Mouse (Mus musculus): ENCODE results near the gene Acbd3. TPM values are rescaled to one million over a fixed set of nuclear protein-coding genes. Genes with fewer than 3 reads are reported as not detected.
A peak's percentile ranks its signal among the peaks of the same experiment; 100 is the strongest.

The Acbd3 gene
- 10 to 100 TPM; 31.8 to 32.2 TPM for total RNA-seq (2021)

- intact Hi-C loops (cut with DNase I): no loop called here
- DNase-seq (ENCODE audit: extremely low spot score in 1 of 2, low spot score in 2 of 2): peak; percentile 88 to 95
Measured at GRCm38 (mm10) chr1:180725704-180726179, at the start of gene Acbd3. Gene Acbd3, plus strand, starts transcription at chr1:180726043.

DNA sequence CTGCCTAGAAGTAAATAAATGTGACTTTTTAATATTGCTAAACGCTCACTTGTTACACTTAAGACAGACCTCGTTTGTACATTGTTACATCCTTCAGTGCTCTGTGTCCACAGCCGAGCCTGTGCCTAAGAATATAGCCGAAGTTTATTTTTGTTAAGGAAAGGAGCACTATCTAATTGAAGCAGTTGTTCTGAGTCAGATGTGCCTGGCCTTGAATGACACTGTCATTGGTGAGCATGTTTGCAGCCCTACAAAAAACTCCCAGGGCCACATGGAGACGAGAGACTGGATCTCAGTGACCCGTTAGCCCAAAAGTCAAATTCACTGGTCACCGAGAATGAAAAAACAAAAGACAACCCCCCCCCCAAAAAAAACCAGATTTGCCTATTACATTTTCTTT, 34.6 kb upstream of the Acbd3 start:
- intact Hi-C loops (cut with DNase I): no loop called here
- no peak for DNase-seq (ENCODE audit: extremely low spot score in 1 of 2, low spot score in 2 of 2)

- peak in 1 of 2 experiments; percentile 34 for DNase-seq (ENCODE audit: extremely low spot score in 1 of 2, low spot score in 2 of 2)
Measured at GRCm38 (mm10) chr1:180696626-180697352, 29.1 kb upstream of the Acbd3 start, which contains the start of gene Mixl1. Gene Mixl1, minus strand, starts transcription at chr1:180697034.

DNA sequence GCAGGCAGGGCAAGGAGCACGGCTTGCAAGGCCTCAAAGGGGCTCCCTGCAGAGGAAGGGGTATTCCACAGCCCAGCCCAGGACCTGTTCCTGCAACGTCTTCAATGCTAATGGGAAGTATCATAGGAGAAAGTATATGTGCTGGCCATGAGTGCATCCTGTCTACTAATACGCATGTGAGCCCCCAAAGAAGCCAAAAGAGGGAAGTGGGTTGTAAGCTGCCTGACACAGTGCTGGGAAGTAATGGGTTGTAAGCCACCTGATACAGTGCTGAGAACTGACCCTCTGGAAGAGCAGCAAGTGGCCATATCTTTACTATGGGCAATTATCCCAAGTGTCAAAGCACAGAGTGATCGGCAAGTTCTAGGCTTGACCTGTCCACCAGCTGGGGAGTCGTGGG, 27.8 kb upstream of the Acbd3 start:
- no peak for DNase-seq (ENCODE audit: extremely low spot score in 1 of 2, low spot score in 2 of 2)
- intact Hi-C loops (cut with DNase I): no loop called here

More at GRCm38 (mm10) chr1:180696626-180697352, 29.1 kb upstream of the Acbd3 start, which contains the start of gene Mixl1:
- intact Hi-C loops (cut with DNase I): no loop called here

DNA sequence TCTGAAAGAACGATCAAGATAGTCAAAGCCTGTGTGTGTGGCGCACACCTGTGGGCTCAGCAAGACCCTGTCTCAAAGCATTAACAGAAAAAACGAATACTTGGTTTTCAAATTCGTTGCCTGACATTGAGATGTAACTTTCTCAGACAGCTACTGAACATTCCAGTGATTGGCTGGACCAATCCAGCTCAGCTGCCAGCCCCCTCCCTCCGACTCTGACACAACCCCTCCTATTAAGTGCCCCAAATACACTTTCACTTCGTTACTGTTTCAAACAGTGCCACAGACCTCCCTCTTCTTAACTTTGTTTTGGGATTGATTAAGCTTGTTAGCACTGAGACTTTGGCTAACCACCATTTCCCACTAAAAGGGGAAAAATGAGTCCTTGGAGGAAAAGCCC, 22.4 kb upstream of the Acbd3 start:
- intact Hi-C loops (cut with DNase I): no loop called here
- DNase-seq (ENCODE audit: extremely low spot score in 1 of 2, low spot score in 2 of 2): no peak

- intact Hi-C loops (cut with DNase I): no loop called here
- DNase-seq (ENCODE audit: extremely low spot score in 1 of 2, low spot score in 2 of 2): no peak
Measured at GRCm38 (mm10) chr1:180707368-180707767, 18.5 kb upstream of the Acbd3 start.

- DNase-seq (ENCODE audit: extremely low spot score in 1 of 2, low spot score in 2 of 2): no peak
- intact Hi-C loops (cut with DNase I): no loop called here
Measured at GRCm38 (mm10) chr1:180707813-180708212, 18.0 kb upstream of the Acbd3 start.

DNA sequence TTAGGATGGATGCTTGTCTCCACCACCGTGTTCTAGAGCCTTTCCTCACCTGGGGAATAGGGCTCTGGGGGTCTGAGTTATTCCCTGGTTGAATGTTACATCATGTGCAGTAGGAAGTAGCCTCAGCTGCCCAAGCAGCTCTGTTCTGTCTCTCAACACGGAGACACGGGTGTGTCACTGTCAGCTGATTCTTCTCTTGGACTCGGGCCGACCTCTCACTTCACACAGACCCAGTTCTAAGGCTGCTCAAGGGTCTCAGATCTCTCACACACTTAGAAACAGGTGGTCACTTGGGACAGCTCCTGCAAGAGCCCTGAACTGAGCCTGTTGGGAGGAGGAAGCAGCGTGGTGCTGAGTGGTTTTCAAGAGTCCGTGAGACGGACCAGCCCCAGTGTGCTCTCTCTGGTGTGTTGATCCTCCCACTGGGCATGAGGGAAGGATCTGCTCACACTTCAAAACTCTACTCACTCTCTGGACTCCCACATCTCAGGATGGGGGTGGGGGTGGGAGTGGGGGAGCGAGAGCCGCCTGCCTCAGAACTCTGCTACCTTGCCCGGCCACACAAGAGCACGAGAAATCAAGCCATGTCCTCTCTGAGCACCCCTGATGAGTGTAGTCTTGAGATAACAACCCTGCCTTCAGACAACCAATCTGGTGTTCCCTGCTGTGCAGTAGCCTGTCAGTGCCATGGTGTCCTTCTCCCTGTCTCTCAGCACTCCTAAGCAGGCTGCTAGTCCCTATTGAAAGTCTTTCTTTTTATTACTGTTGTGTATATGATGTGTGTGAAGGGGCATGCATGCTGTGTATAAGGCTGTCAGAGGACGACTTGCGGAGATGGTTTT, 16.7 kb upstream of the Acbd3 start:
- intact Hi-C loops (cut with DNase I): no loop called here
- DNase-seq (ENCODE audit: extremely low spot score in 1 of 2, low spot score in 2 of 2): no peak

DNA sequence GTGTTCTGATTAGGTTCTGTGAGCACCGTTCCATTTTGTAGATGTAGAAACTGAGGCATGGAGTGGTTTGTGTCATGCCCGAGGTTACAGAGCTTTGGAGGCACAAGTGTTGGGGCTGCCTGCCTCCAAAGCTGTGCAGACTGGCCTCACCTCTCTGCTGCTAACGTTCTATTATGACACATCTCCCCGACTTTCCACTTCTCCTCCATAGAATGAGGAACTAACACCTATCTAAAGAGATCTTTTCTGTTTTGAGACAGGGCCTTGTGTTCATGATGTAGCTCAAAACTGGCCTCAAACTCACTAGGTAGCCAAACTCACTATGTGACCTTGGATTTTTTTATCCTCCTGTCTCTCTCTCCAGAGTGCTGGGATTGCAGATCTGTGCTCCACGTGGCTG, 7.1 kb upstream of the Acbd3 start:
- intact Hi-C loops (cut with DNase I): no loop called here
- no peak for DNase-seq (ENCODE audit: extremely low spot score in 1 of 2, low spot score in 2 of 2)

DNA sequence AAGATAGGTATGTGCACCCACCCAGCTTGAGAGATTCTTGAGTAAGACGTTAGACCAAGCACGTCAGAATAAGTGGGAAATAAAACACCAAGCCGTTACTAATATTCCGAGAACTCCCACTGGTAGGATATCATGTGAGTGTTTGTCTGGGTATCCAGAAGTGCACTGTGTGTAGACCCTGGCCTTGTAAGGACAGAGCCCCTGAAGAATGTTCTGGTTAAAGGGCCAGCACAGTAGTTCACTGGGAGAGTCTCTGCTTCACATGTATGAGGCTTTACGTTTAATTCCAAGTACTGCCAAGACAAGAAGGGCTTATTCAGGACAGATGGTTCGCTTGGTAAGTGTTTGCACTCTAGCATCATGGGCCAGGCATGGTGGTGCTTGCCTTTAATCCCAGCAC, 6.4 kb upstream of the Acbd3 start:
- DNase-seq (ENCODE audit: extremely low spot score in 1 of 2, low spot score in 2 of 2): no peak
- intact Hi-C loops (cut with DNase I): no loop called here

DNA sequence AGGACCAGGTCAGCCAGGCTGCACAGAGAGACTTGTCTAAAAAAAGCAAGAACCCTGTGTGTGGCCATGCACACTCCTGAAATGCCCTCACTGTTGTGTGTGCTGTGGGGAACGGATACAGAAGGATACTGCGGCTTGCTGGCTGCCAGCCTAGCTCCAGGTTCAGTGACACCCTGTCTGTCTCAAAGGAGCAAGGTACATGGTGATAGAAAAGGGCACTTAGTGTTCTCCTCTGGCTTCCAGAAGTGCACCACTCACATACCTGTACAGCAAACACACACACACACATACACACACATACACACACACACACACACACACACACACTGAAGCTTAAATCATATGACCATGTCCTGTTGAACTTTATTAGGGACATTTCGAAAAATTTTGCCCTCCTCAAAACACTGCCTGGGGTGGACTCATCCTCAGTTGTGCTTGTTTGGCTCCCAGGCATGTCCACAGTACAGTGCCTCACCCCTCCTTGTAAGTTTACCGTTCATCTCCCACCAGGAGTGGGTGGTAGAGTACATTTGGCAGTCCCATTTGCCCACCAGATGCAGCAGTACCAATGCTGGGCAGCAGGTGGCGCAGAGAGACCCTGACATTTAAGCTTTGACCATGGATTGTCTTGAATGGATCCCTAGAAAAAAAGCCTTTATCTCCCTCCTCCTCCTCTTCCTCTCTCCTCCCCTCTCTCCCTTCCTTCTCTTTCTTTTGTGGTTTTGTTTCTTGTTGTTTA, 5.7 kb upstream of the Acbd3 start:
- peak; percentile 42 to 80 for DNase-seq (ENCODE audit: extremely low spot score in 1 of 2, low spot score in 2 of 2)
- intact Hi-C loops (cut with DNase I): loop anchor here (5.0 kb wide), 1 partner anchor 42 kb away; no protein-coding TSS in a partner anchor

- intact Hi-C loops (cut with DNase I): loop anchor here (5.0 kb wide), 1 partner anchor 40 kb away; no protein-coding TSS in a partner anchor
- DNase-seq (ENCODE audit: extremely low spot score in 1 of 2, low spot score in 2 of 2): no peak
Measured at GRCm38 (mm10) chr1:180722608-180723007, 3.2 kb upstream of the Acbd3 start.

- intact Hi-C loops (cut with DNase I): loop anchor here (5.0 kb wide), 1 partner anchor 39 kb away; no protein-coding TSS in a partner anchor
- DNase-seq (ENCODE audit: extremely low spot score in 1 of 2, low spot score in 2 of 2): no peak
Measured at GRCm38 (mm10) chr1:180723701-180724238, 2.1 kb upstream of the Acbd3 start.

GRCm38 (mm10) chr1:180726183-180726582, 340 bp downstream of the Acbd3 start:
- peak in 1 of 2 experiments; percentile 64 for DNase-seq (ENCODE audit: extremely low spot score in 1 of 2, low spot score in 2 of 2)
- intact Hi-C loops (cut with DNase I): no loop called here

GRCm38 (mm10) chr1:180729231-180729630, 3.4 kb downstream of the Acbd3 start:
- DNase-seq (ENCODE audit: extremely low spot score in 1 of 2, low spot score in 2 of 2): no peak
- intact Hi-C loops (cut with DNase I): no loop called here

- no peak for DNase-seq (ENCODE audit: extremely low spot score in 1 of 2, low spot score in 2 of 2)
- intact Hi-C loops (cut with DNase I): loop anchor here (10.0 kb wide), 1 partner anchor 153 kb away; no protein-coding TSS in a partner anchor
Measured at GRCm38 (mm10) chr1:180747827-180748226, 22.0 kb downstream of the Acbd3 start.

- intact Hi-C loops (cut with DNase I): no loop called here
- no peak for DNase-seq (ENCODE audit: extremely low spot score in 1 of 2, low spot score in 2 of 2)
Measured at GRCm38 (mm10) chr1:180752115-180752514, 26.3 kb downstream of the Acbd3 start.

GRCm38 (mm10) chr1:180754376-180754775, 28.5 kb downstream of the Acbd3 start:
- DNase-seq (ENCODE audit: extremely low spot score in 1 of 2, low spot score in 2 of 2): no peak
- intact Hi-C loops (cut with DNase I): no loop called here

GRCm38 (mm10) chr1:180756711-180757110, 30.9 kb downstream of the Acbd3 start:
- intact Hi-C loops (cut with DNase I): no loop called here
- DNase-seq (ENCODE audit: extremely low spot score in 1 of 2, low spot score in 2 of 2): no peak
